Mouse (Mus musculus) splenic B cell, adult 2 months (primary cell): ENCODE results near the gene Rab4a.

Source experiments
- DNase-seq: peaks from one replicate; pipeline ENCODE4 v3.0.0-alpha.2; 2011; ENCODE audit warnings: low read depth, low spot score
- H3K27me3 ChIP-seq: 2 replicates; pipeline ENCODE4 v1.6.1; 2012; ENCODE audit warnings: mild to moderate bottlenecking, low read length, moderate library complexity, mixed read lengths; ENCODE audit not compliant: control insufficient read depth, poor library complexity, insufficient read depth, severe bottlenecking
- H3K36me3 ChIP-seq: 2 replicates; pipeline ENCODE4 v1.6.1; 2012; ENCODE audit warnings: mild to moderate bottlenecking, low read length, moderate library complexity, mixed read lengths; ENCODE audit not compliant: control insufficient read depth, poor library complexity, insufficient read depth, severe bottlenecking

The Rab4a gene

GRCm38 (mm10) chr8:123815325-123815724 lies 9.5 kb downstream of the Rab4a start:
- H3K27me3 ChIP-seq, result no peaks in the 10 kb centered on the region
- no peak for DNase-seq
- H3K36me3 ChIP-seq, result no peaks in the 10 kb centered on the region

GRCm38 (mm10) chr8:123816939-123817338 lies 11.2 kb downstream of the Rab4a start:
- no peaks in the 10 kb centered on the region for H3K36me3 ChIP-seq
- DNase-seq, result no peak
- no peaks in the 10 kb centered on the region for H3K27me3 ChIP-seq

GRCm38 (mm10) chr8:123817747-123818146 lies 12.0 kb downstream of the Rab4a start:
- Histone ChIP-seq H3K27me3 (no peaks in the 10 kb centered on the region), H3K36me3 (no peaks in the 10 kb centered on the region)
- no peak for DNase-seq

GRCm38 (mm10) chr8:123819683-123820610 lies 14.2 kb downstream of the Rab4a start:
- DNase-seq, result no peak
- Histone ChIP-seq H3K27me3 (no peaks in the 10 kb centered on the region), H3K36me3 (no peaks in the 10 kb centered on the region)

- Histone ChIP-seq H3K36me3 (no peaks in the 10 kb centered on the region), H3K27me3 (no peaks in the 10 kb centered on the region)
- DNase-seq, result no peak
These were observed 15.0 kb downstream of the Rab4a start for GRCm38 (mm10) chr8:123820780-123821179.

- no peak for DNase-seq
- Histone ChIP-seq H3K27me3 (no peaks in the 10 kb centered on the region), H3K36me3 (no peaks in the 10 kb centered on the region)
These were observed 17.3 kb downstream of the Rab4a start for GRCm38 (mm10) chr8:123823111-123823510.

- H3K36me3 ChIP-seq, result no peaks in the 10 kb centered on the region
- no peaks in the 10 kb centered on the region for H3K27me3 ChIP-seq
- DNase-seq, result no peak
These were observed 17.8 kb downstream of the Rab4a start for GRCm38 (mm10) chr8:123823532-123824123.

- Histone ChIP-seq H3K27me3 (no peaks in the 10 kb centered on the region), H3K36me3 (no peaks in the 10 kb centered on the region)
- peak; percentile 5 for DNase-seq
These were observed 20.2 kb downstream of the Rab4a start for GRCm38 (mm10) chr8:123826001-123826400.

GRCm38 (mm10) chr8:123826758-123827157 lies 21.0 kb downstream of the Rab4a start:
- no peaks in the 10 kb centered on the region for H3K36me3 ChIP-seq

GRCm38 (mm10) chr8:123827523-123827922 lies 21.7 kb downstream of the Rab4a start:
- Histone ChIP-seq H3K36me3 (no peaks in the 10 kb centered on the region), H3K27me3 (no peaks in the 10 kb centered on the region)
- no peak for DNase-seq

More at GRCm38 (mm10) chr8:123826758-123827157, 21.0 kb downstream of the Rab4a start:
- H3K27me3 ChIP-seq, result no peaks in the 10 kb centered on the region
- no peak for DNase-seq

GRCm38 (mm10) chr8:123832757-123833156 lies 27.0 kb downstream of the Rab4a start:
- no peaks in the 10 kb centered on the region for H3K27me3 ChIP-seq
- H3K36me3 ChIP-seq, result no peaks in the 10 kb centered on the region

GRCm38 (mm10) chr8:123835451-123835850 lies 29.7 kb downstream of the Rab4a start:
- peak; percentile 78 for DNase-seq
- Histone ChIP-seq H3K27me3 (no peaks in the 10 kb centered on the region), H3K36me3 (no peaks in the 10 kb centered on the region)

More at GRCm38 (mm10) chr8:123832757-123833156, 27.0 kb downstream of the Rab4a start:
- peak; percentile 62 for DNase-seq

GRCm38 (mm10) chr8:123836354-123836753 lies 30.6 kb downstream of the Rab4a start:
- H3K27me3 ChIP-seq, result no peaks in the 10 kb centered on the region
- DNase-seq, result no peak
- no peaks in the 10 kb centered on the region for H3K36me3 ChIP-seq

GRCm38 (mm10) chr8:123838496-123838895 lies 32.7 kb downstream of the Rab4a start:
- H3K27me3 ChIP-seq, result no peaks in the 10 kb centered on the region
- DNase-seq, result no peak

More at GRCm38 (mm10) chr8:123838496-123838895, 32.7 kb downstream of the Rab4a start:
- H3K36me3 ChIP-seq, result peaks cover 3% of the 10 kb centered on the region; the same call in 1 of the 2 replicates
